Mouse (Mus musculus) erythroblast, embryonic 14.5 days (primary cell): ENCODE data around the gene 5730480H06Rik.

Experiments
- GATA1 ChIP-seq: IDR thresholded peaks from 2 replicates; pipeline ENCODE4 v1.6.1; 2012; ENCODE audit warnings: low read length, inconsistent platforms, mixed read lengths
- TAL1 ChIP-seq: IDR thresholded peaks from 3 replicates; pipeline ENCODE4 v1.6.1; 2012; ENCODE audit warnings: low read length, inconsistent platforms, mixed read lengths

DNA sequence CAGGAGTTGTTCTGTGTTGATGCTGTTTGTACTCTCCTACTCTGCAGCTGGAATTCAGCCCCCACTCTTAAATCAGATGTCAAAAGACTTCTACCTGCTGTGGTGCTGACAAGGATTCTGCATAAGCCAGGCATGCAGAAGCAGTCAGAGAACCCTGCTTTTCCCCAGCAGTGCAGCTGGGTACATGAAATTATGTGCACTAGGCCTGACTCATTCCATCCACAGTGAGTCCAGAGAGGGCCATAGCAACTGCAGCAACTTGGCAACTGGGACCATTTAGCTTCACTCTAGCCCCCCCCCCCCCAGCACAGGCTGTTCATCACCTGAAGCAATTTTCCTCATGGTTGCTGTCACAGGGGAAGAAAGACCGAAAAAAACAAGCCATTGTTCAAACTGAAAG, 121.1 kb downstream of the 5730480H06Rik start:
- TF ChIP-seq TAL1 (no peak), GATA1 (no peak)
